Mouse (Mus musculus) cerebellum, adult 11-12 months (tissue): Measurements from ENCODE around the gene Dppa3.
"Not testable (repeated sequence)": the region's sequence is repeated elsewhere in the genome, so short reads cannot be mapped to it uniquely, and the experiment has no call there.

Source experiments
- DNase-seq: peaks from one replicate; pipeline ENCODE4 v3.0.0; 2022

The Dppa3 gene

DNA sequence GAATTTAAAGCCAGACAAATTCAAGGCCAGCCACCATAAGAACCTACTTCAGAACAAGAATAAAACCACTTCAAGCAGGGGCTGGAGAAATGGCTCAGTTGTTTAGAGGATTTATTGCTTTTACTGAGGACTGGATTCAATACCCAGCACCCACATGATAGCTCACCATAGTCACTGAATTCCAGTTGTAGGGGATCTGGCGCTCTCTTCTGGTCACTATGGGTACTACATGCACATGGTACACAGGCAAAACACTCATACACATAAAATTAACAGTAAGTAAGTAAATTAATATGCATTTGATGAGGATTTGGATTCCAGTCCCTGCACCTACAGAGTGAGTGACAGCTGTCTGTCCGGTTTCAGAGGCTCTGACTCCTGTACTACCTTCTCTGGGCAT, 12.2 kb upstream of the Dppa3 start:
- no peak for DNase-seq

DNA sequence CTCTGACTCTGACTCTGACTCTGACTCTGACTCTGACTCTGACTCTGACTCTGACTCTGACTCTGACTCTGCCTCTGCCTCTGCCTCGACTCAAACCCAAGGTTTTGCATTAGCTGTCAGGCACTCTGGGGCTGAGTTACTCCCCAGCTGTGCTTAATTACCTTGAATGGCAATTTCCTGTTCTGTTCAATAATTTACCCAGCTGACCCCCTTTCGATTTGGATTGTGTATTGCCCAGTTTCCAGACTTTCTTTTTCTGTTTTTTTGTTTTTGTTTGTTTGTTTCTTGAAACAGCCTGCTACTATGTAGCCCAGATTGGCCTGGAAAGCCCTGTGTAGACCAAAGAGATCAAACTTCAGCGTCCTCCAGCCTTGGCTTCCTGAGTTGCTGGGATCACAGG, 10.2 kb upstream of the Dppa3 start:
- DNase-seq, result no peak

DNA sequence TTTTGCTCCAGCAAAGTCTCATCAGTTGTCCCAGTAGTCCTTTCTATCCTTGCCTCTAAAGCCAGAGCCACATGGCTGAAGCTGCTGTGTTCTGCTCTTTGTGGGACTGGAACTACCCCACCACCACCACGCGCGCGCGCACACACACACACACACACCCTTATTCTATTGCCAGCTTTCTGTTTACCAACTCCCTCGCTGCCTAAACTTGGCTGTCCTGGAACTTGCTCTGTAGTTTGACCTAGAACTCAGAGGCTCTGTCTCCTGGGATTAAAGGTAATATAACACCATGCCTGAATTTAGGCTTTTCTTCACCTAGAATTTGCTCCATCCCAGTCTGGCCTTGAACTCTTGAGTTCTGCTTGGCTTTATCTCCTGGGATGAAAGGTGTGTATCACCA, 5.1 kb upstream of the Dppa3 start:
- DNase-seq, result no peak

DNA sequence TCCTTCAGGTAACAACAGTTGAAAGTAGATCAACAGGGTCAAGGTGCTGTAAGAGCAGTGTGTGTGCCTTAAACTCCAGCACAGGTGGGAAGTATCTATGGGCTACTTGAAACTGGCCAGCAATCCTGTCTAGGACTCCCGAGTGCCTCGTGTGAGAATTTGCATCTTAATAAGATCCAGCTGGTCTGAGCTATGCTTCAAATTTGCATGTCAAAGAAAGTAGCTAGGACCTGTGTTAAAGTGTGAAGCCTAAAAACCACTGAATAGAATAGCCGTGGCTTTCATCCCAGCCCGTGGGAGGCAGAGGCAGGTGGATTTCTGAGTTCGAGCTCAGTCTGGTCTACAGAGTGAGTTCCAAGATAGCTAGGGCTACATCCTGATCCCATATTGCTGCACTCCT, 1.7 kb upstream of the Dppa3 start:
- no peak for DNase-seq

DNA sequence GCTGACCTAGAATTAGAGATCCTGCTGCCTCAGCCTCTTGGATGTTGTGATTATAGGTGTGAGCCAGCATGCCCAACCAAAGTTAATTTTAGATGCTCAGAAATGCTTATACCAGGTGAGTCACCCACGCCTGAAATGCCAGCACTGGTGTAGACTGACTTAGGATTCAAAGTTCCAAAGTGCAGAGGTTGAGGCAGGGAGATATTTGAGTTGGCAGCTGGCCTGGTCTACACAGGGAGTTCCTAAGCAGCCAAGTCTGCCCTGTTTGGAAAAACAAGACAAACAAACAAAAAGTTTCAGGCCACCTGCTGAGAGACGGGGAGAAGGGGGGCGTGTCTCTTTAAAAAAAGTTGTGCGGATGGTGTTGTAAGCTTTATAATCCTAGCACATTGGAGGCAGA, 1.1 kb upstream of the Dppa3 start:
- no peak for DNase-seq

DNA sequence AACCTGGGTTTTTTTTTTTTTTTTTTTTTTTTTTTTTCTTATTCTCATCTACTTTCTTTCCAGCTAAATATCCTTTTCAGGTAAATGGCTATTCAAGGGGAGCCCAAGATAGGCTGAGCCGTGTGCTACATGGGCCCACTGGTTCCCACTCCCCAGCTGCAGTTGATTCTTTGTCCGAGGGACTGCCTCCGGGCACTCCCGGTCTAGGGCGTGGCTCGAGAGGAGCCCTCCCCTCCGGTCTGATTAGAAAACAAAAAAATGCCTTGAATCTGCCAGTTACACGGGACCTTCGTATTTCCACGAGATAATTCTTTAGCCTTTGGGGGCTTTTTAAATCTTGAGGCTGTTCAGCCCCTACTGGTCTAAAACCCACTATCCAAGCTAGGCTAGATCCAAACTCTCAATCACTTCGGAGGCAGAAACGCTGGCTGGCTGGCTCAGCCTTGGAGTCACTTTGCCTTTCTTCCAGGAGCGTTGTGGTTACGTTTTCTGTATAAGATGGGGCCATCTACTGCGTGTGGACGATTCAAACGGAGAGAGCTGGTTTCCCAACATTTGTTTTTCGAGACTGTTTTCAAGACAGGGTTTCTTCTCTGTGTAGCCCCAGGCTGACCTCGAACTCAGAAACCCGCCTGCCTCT, 1.4 kb downstream of the Dppa3 start:
- DNase-seq, result no peak

DNA sequence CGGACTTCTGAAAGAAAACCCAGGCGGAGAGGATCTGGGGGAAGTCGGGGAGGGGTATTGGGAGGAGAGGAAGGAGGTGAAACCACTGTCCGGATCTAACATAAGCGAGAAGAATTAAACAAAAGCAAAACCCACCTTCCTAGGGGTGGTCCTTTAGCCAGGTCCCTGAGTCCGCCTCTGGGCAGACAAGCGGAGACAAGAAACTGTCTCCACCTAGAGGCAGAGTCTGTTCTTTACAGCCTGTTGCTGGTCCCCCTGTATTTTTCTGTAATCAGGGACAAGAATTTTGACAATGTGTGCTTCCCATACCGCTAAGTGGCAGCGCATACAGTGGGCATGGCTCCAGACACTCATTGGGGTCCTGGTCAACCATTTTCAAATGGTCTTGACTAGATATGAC, 7.2 kb downstream of the Dppa3 start:
- DNase-seq, result no peak

DNA sequence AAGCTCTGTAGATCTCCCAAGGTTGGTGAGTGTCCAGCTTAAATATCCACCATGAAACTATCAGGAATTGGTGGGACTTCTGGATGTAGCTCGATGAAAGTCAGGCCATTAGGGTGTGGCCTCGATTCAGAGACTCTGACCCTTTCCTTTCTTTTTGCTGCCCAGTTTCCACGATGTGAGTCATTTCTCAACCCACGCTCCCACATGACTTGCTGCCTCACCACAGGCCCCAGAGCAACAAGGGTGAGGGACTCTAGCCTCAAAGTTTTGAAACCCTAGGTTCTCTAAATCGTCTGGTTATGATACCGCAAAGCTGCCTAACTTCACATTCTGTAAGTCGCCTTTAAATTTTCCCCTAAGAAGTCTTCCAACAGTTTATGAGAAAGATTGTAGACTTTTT, 9.1 kb downstream of the Dppa3 start:
- no peak for DNase-seq

DNA sequence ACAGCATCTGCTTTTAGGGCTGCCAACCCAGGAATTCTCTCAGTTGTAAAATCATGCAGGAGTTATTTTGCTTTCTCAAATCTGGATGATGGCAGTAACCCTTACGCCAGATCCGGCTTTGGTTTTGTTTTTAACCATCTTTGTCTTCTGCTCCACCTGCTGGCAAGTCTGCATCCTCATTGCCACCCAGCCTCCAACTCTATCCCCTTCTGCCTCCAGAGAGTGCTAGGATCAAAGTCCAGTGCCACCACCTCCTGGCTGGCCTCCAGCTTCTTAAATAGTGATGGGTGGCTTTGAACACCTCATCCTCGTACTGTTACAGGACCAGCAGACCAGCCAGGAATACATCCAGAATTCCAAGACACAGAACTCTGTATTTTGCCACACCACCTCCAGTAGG, 10.5 kb downstream of the Dppa3 start:
- DNase-seq, result no peak

DNA sequence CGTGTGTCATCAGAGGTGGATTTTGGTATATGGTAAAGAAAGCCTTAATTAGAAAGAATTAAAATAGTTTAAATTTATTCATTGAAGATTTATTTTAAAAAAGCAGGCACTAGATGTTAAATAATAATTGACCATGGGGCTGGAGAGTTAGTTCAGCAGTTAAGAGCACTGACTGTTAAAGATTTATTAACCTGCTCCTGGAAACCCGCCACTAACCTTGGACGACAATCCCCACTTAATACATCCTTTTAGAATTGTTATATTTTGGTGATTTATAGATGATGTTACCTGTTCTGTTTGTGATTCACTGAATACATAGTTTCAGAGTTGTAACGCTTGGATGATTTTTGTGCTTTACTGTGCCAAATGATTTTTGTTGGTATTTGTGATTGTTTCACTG, 11.4 kb downstream of the Dppa3 start:
- not testable (repeated sequence) for DNase-seq

DNA sequence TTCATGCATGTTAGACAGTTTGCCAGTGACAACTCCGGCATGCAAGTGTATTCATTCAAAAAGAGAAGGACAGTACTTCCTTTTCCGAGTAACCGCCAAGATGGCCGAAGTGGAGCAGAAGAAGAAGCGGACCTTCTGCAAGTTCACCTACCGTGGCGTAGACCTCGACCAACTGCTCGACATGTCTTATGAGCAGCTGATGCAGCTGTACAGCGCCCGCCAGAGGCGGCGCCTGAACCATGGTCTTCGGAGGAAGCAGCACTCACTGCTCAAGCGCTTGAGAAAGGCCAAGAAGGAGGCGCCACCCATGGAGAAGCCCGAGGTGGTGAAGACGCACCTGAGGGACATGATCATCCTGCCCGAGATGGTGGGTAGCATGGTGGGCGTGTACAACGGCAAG, 18.0 kb downstream of the Dppa3 start:
- not testable (repeated sequence) for DNase-seq

DNA sequence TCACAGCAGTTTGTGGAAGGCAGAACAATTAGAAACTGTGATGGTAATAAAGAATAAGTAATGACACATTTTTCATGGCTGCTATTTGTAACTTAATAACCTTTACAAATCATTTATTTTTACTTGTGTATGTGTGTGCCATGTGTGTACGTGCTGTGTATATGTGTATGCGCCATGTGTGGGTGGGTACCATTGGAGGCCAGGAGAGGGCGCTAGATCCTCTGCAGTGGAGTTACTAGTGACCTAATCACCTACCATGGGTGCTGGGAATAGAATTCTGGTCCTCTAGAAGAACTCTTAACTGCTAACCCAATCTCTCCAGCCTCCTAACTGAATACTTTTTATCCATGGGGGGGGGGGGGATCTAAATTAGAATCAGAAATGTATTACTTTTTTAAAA, 23.7 kb downstream of the Dppa3 start:
- DNase-seq, result no peak

DNA sequence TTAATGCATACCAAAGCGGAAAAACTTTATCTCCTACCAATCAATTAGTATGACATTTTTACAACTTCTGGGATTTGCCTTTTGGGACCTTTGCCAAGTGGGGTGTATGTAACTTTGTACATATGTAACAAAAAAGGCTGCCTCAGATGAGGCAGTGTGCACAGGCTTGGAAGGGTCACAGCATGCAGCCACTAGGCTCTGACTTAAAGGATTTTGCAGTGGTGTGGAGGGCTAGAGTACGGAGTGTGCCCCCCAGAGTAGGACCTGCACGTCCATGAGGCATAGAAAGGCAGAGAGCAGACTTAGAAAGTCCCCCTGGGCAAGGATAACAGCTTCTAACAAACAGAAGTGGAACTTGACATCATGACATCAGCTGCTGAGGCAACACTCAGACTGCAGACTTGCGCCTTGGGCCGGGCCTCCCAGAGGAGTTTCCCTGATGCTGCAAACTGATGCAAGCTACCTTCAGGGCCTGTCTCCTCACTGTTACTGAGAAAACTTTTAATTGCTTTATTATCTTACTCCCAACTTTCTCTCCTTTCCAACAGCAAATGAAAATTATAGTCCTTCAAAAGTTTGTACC, 24.3 kb downstream of the Dppa3 start:
- DNase-seq, result no peak

DNA sequence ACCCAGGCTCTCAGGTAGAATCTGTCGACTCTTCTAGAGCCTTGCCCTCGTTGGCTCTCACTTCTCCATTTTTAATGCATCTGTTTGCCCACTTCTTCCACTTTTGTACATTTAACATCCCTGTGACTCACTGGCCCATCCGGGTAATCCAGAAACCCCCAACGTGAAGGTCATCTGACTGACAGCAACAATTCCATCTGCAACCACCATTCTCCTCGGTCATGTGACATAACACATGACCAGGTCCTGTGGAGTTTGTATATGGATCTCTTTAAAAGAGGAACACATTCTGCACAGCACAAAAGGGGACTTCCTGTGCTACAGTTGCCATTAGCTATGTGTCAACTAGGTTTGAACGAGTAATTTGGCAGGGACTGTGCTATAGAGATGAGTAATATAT, 28.1 kb downstream of the Dppa3 start:
- DNase-seq, result no peak

DNA sequence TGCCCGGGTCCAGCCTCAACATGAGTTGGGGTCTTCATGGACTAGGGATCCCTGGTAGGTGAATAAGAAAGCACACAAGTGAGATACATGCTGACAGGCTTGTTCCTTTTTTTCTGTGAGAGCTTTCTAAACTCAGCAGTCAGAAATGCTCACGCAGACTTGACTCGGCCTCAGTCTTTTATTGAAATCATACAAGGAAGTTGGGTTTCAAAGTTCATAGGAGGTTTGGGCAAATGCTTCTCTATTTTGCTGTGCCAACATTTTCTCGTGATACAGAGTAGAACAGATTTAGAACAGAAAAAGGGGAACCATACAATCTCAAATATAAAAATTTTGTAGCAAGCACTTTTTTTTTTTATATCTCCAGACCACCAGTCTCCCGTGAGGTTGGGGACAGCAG, 31.4 kb downstream of the Dppa3 start:
- no peak for DNase-seq

DNA sequence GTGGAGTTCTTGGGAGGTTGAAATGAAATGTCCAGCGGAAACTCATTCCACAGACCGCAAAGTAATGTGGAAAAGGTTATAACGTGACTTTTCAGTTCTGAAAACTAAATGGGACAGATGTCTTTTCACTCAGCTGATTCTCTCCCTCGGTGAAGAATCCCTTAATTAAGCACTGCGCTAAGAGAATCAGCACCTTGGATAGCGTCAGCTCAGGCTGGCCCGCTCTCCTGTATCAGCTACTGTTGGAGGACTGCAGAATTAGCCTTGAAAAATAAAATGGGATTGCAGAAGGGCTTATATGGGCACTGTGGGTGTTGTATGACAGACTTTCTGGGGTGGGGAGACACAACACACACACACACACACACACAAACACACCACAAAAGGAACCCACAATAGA, 33.4 kb downstream of the Dppa3 start:
- no peak for DNase-seq

DNA sequence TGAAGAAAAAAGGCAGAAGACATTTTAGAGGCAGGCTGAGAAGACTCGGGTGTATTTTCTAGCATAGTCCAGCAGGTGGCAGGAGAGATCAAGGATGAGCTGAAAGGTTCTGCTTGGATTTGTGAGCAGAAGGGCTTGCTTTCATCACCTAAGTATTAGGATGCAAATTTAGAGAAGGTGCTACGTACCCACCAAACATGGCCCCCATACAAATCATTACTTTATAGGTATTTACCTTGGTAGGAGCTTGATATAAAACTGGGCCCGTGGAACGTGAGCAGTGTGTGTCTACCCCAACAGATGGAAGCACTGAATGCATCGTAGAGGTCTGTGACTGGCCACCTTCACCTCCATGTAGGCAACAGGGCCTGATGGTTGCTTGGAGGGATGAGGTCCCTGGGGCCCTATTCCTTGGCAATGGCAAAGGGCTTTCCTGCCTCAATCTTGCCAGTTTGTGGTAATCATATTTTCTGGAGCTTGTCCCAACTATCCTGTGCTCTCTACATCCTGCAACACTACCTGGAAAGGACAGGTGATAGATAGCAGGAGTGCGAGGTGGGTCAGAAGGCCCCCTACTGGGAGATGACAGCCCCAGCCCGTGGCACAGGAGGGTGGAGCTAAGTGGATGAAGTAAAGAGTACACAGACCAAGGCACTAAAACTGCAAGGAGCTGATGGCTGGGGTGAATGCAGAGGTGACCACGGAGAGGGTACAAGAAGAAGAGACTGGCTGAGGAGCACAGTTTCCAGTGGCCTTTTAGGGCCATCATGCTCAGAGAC, 34.6 kb downstream of the Dppa3 start:
- DNase-seq, result peak; percentile 29

DNA sequence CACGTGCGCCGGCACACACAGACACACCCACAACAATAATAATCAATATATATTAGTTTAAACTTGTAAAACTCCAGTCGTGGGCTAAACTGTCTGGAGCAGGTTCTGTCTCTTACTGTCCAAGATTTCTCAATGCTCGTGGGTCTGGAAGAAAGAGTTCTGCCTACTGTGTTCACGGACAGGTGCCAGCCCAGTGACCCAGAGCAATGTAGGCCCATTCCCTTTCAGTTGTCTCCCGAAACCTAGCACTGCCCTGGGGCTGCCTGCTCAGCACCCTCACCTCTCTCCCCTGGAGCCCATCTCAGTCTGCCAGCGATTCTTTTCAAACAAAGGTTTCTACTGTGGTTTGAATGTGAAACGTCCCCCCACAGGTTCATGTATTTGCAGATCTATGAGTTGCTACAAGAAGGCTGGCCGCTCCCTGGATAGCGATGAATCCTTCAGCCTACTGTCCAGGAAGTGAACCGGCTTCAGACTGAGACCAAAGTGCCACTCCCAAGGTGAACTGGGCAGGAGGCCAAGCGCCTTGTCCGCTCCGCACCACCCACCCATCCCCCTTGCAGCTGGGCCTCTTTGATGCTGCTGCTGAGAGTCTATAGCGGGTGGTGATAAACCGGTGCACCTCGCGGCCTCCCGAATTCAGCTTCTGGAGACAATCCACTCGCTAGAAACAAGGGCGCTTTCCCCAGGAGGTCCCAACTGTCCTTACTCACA, 36.5 kb downstream of the Dppa3 start:
- no peak for DNase-seq

DNA sequence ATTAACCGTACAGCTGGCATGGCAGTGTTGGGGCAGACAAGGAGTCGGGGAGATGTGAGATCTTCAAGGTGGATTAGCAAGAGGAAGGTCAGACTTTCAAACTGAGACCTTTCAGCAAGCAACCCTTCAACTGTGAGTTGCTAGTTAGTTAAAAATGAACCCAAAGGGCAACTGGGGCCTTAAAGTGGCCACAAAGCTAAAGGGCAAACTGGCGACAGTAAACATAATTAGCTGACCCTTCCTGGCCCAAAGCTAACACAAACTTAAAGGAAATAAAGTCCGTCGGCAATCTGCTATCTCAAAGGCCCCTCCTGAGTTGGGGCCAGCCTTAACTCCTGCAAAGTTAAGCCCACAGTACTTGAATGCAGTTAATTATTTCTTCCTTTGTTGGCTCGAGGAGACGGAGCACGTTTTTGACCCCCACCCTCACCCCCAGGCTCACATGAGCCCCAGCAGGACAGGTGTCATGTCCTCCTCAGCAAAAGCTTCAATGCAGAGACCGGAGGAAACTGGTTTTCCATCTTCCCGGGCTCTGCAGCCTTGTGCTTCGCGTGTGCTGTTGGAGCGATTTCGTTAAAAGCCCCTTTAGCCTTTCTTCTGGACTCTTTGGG, 37.5 kb downstream of the Dppa3 start:
- DNase-seq, result no peak

DNA sequence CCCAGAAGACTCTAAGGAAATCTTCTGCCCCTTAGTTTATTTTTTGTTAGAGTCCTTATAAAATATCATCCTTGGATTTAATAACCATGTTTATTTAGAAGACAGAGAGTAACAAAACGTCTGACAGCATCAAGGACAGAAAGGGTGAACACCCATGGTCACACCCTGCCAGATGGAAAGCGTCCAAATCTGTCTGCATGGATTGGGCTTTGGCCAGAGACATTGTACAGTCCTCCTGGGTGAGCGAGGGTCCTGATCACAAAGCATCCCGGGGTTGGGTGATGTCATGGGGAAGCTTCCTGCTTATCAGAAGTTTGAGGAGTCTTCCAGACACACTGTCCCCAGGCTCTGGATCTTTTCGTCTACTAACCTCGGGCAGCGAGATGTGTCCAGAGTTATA, 39.7 kb downstream of the Dppa3 start:
- DNase-seq, result no peak

DNA sequence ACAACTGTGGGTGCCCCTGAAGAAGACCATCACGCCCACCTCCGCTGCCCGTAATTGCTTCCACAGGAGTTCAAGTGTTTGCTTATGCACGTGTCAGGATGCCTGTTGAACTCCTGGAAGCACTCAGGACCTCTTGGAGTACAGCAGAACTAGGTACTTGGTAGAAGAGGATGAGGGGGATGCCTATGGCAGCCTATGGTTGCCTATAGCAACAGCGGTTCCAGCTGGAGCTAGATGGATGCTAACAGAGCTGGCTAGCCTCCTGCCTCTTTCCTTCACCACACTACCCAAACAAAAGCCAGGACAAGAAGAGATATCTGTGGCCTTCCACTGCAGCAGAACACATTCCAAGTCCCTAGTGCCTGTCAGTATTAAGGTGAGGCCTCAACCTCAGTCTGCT, 41.5 kb downstream of the Dppa3 start:
- no peak for DNase-seq

DNA sequence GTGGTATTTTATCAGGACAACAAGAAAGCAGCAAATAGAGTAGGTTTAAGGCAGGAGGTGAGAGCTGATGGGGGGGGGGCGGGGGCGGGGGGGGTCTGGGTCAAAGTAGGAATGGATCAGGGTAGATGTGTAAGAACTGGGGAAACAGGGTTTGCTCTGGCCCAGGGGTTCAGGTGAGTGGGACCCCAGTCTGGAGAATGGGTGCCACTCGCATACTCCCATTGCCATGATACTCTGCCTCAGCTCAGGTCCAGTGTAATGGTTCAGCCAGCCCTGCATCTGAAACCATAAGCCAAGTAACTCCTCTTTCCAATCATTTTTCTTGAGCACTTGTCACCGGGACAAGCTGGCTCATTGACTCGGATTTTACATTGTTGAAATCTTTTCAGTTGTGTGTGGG, 42.6 kb downstream of the Dppa3 start:
- DNase-seq, result no peak

DNA sequence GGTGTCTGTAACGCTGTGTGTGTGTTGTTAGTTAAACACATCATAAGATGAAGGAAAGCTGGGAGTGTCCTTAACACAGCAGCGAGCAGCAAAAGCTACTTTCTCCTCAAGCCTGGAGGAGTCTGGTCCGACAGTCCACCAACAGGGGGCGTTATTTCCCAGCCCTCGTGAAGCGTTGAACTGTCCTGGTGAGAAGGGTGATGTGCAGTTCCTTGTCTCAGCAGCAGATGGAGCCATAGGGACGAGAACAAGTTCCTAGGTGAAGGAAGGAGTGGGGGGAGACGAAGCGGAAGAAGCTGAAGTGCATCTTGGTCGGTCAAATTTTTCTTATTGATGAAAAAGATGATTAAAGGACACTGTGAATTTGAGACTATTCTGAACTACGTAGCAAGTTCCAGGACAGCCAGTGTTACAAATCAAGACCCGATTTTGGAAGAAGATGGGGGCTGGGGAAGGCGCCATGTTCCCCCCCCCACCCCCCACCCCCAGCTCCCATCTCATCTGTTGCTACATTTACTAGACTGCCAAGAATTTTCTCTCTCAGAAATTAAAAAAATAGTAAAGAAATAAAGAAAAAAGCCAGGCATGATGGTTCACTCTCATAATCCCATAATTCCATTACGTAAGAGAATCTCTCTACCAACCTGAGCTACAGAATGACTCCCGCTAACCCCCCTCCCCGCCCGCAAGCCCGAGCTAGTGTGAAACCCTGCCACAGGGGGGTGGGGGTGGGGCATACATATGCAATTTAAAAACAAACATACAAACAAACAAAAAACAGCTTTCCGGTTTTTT, 43.4 kb downstream of the Dppa3 start:
- DNase-seq, result peak; percentile 94
